In genomic region chr2:155240915-155241314, GRCm38 (mm10) we compare ENCODE assay signal across 8 mouse cellular contexts. TPM values are rescaled to one million over a fixed set of nuclear protein-coding genes. Genes with fewer than 3 reads are reported as not detected.
DNase-seq lines count a peak whose midpoint lies in the region; ATAC-seq lines count a peak whose summit lies in the region.

No protein-coding gene starts in this region.

- ATAC-seq in megakaryocyte-erythroid progenitor cell, adult 5-6 weeks (replicated peaks; ENCODE audit: low FRiP score, low TSS enrichment, poor library complexity, severe bottlenecking): no peak

- DNase-seq in cerebellum, adult 9-11 months: peak; percentile 15
- DNase-seq in cerebellum, adult 18-20 months: no peak
- DNase-seq in urinary bladder, postnatal 14 days (ENCODE audit: low spot score): peak; percentile 37
- no peak for DNase-seq in urinary bladder, postnatal 10 days (ENCODE audit: low spot score)
- DNase-seq in kidney, postnatal 36 days: peak; percentile 39 to 63
- DNase-seq in frontal cortex, postnatal 25 days (ENCODE audit: low spot score in 2 of 2): no peak
- DNase-seq in yolk sac, embryonic 10.5 days (ENCODE audit: low spot score): no peak

RNA-seq across cellular contexts. Expression of gene Dynlrb1, which starts 4.6 kb away (rescaled TPM):
- total RNA-seq in megakaryocyte-erythroid progenitor cell, adult 5-6 weeks (2014; fragmentation: Nextera tagmentation): 192 and 212 TPM in 2 replicates
- total RNA-seq in megakaryocyte-erythroid progenitor cell, adult 5-6 weeks (2017): 189 and 243 TPM in 2 replicates

RNA-seq across cellular contexts. Expression of gene Map1lc3a, which starts 35.2 kb away (rescaled TPM):
- 4.4 and 5.2 TPM in 2 replicates for total RNA-seq in megakaryocyte-erythroid progenitor cell, adult 5-6 weeks (2014; fragmentation: Nextera tagmentation)
- 2.7 TPM in 1 of 2 replicates, not detected in the other for total RNA-seq in megakaryocyte-erythroid progenitor cell, adult 5-6 weeks (2017)

Comparison
In these comparisons a context has a peak if more than half of its experiments do, and no peak if none do; other contexts are left out.
1. DNase-seq: peak in cerebellum, adult 9-11 months (single experiment), urinary bladder, postnatal 14 days (single experiment) and kidney, postnatal 36 days (2 of 2); none in cerebellum, adult 18-20 months (0 of 2), urinary bladder, postnatal 10 days (single experiment), frontal cortex, postnatal 25 days (0 of 2) and yolk sac, embryonic 10.5 days (single experiment).